In the genomic region with DNA sequence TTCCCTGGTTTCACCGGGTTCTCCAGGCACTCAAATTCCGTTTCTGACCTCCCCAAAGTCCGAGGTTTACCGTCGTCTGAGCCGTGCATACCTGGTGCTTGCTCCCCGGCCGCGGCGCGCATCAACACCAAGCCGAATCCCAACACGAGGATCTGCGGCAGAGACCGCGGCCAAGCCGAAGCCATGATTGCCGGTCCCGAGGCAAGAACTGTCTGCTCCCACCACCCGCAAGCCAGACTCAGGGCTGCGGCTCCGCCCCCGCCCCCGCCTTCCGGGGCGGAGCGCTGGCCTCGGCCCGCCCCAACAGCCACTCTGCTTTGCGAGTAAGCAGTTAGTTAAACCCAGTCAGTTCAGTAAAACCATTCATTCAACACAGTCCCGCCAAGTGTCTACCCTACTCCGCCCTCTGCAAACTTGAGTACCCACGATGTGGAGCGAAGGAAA, we compare ENCODE assay signal across 8 mouse cellular contexts. TPM values are rescaled to one million over a fixed set of nuclear protein-coding genes. Genes with fewer than 3 reads are reported as not detected.
A peak's percentile ranks its signal among the peaks of the same experiment; 100 is the strongest.
DNase-seq lines count a peak whose midpoint lies in the region; ATAC-seq and TF ChIP-seq lines count a peak whose summit lies in the region.

Tnfrsf12a (minus strand) TSS at position 233 of the 444 bp plus-strand sequence.

- peak; percentile 81 to 93 for TF ChIP-seq POLR2A in MEL (IDR thresholded peaks at IDR 0.05; ENCODE audit: control insufficient read depth in 1 of 2, insufficient read depth in 1 of 2, low read depth in 1 of 2, low read length in 2 of 2, poor library complexity in 1 of 2)

- H3K4me3 ChIP-seq in MEL (ENCODE audit: control insufficient read depth in 1 of 2, insufficient read depth in 1 of 2, low read depth in 2 of 2, low read length in 2 of 2), result peak within 1 kb of the TSS; percentile 81 to 89
- peak within 1 kb of the TSS; percentile 58 for H3K4me3 ChIP-seq in forebrain, embryonic 16.5 days (replicated peaks; ENCODE audit: low read length)

- H3K36me3 ChIP-seq in MEL (ENCODE audit: control insufficient read depth in 1 of 2, insufficient read depth in 2 of 2, low read length in 2 of 2), result peaks cover 0 to 21% of the 10 kb centered on the region in 2 experiments; a peak in 2 of 4 replicates
- no peaks in the 10 kb centered on the region for H3K36me3 ChIP-seq in forebrain, embryonic 16.5 days (ENCODE audit: control insufficient read depth, insufficient read depth)

- peaks cover 12% of the 10 kb centered on the region for H3K79me2 ChIP-seq in MEL (ENCODE audit: control insufficient read depth, insufficient read depth, low read length, poor library complexity)

- DNase-seq in MEL (ENCODE audit: low read depth, low spot score), result peak; percentile 95
- DNase-seq in cerebellum, adult 11-12 months, result peak; percentile 88
- peak; percentile 86 to 89 for DNase-seq in heart, postnatal 36 days
- DNase-seq in layer of hippocampus, adult 9-11 months, result peak; percentile 79
- DNase-seq in lung, postnatal 14 days, result peak; percentile 85
- peak; percentile 85 for DNase-seq in ovary, postnatal 36 days (ENCODE audit: low spot score)
- DNase-seq in thymus, postnatal 25 days, result peak; percentile 91

- H3K4me1 ChIP-seq in MEL (ENCODE audit: control insufficient read depth in 1 of 2, insufficient read depth in 2 of 2, low read length in 2 of 2), result peaks cover 0 to 33% of the 10 kb centered on the region in 2 experiments
- H3K4me1 ChIP-seq in forebrain, embryonic 16.5 days (replicated peaks; ENCODE audit: control insufficient read depth, insufficient read depth, low read length), result peaks cover 34% of the 10 kb centered on the region

- peak; percentile 17 to 50; a peak in 1 of 4 replicates for TF ChIP-seq EP300 in MEL (IDR thresholded peaks at IDR 0.05; ENCODE audit: low read depth in 1 of 2, low read length in 2 of 2)

- TF ChIP-seq RAD21 in MEL (IDR thresholded peaks at IDR 0.05; ENCODE audit: low read depth, low read length), result no peak

- peak within 1 kb of the TSS; percentile 90 for H3K4me2 ChIP-seq in forebrain, embryonic 16.5 days (ENCODE audit: low read length)

- H3K27ac ChIP-seq in MEL (ENCODE audit: control insufficient read depth, low read depth, low read length), result peak within 1 kb of the TSS; percentile 66
- H3K27ac ChIP-seq in forebrain, embryonic 16.5 days (ENCODE audit: low read length), result no peak within 1 kb of the TSS

- H3K9ac ChIP-seq in MEL (ENCODE audit: control insufficient read depth, low read depth, low read length, poor library complexity, severe bottlenecking), result peak within 1 kb of the TSS; percentile 86
- peak within 1 kb of the TSS; percentile 59 for H3K9ac ChIP-seq in forebrain, embryonic 16.5 days (replicated peaks; ENCODE audit: low read depth, low read length)

- H3K27me3 ChIP-seq in MEL (ENCODE audit: control insufficient read depth in 1 of 2, insufficient read depth in 2 of 2, low read length in 2 of 2), result no peaks in the 10 kb centered on the region
- peaks cover 41% of the 10 kb centered on the region for H3K27me3 ChIP-seq in forebrain, embryonic 16.5 days (replicated peaks; ENCODE audit: control insufficient read depth, insufficient read depth, low read length)

- peak; percentile 29; the same call in 1 of the 2 replicates for ATAC-seq in forebrain, embryonic 16.5 days

- TF ChIP-seq CTCF in MEL (IDR thresholded peaks at IDR 0.05 in 2 of 3, conservative IDR thresholded peaks at IDR 0.05 in 1 of 3; ENCODE audit: control insufficient read depth in 1 of 3, insufficient read depth in 1 of 3, low read depth in 2 of 3, low read length in 3 of 3, poor library complexity in 1 of 3, severe bottlenecking in 1 of 3), result no peak

- H3K9me3 ChIP-seq in MEL (replicated peaks; ENCODE audit: insufficient read depth, low read length), result no peaks in the 10 kb centered on the region
- H3K9me3 ChIP-seq in forebrain, embryonic 16.5 days (ENCODE audit: control insufficient read depth, low read length), result no peaks in the 10 kb centered on the region

- intact Hi-C loops in heart, postnatal 36 days (cut with DNase I), result loop anchor here (1.0 kb wide), 1 partner anchor 23 kb away; no protein-coding TSS in a partner anchor

- WGBS in forebrain, embryonic 16.5 days, result under 1% methylated on average over 34 of the region's 34 CpGs

TF ChIP-seq in MEL, 35 proteins besides CTCF, POLR2A, EP300 and RAD21:
- 0 out of 2 replicates have a peak, but pooled peaks have one; percentile 9 for TF ChIP-seq ELF1 (IDR thresholded peaks at IDR 0.05; ENCODE audit: low read depth, low read length)
- peak; percentile 89 for TF ChIP-seq ZMIZ1 (IDR thresholded peaks at IDR 0.05; ENCODE audit: low read depth, low read length)
- TF ChIP-seq E2F4 (IDR thresholded peaks at IDR 0.05; ENCODE audit: borderline replicate concordance, low read depth, low read length), result 0 out of 2 replicates have a peak, but pooled peaks have one; percentile 5
- TF ChIP-seq POLR2AphosphoS2 (IDR thresholded peaks at IDR 0.05; ENCODE audit: low read length), result peak; percentile 84
- TF ChIP-seq USF2 (IDR thresholded peaks at IDR 0.05; ENCODE audit: borderline replicate concordance in 1 of 2, insufficient read depth in 1 of 2, low read depth in 1 of 2, low read length in 2 of 2), result no peak
- TF ChIP-seq MAX (IDR thresholded peaks at IDR 0.05; ENCODE audit: low read length), result no peak; the same call in none of the 2 replicates
- peak; percentile 67 for TF ChIP-seq HCFC1 (IDR thresholded peaks at IDR 0.05; ENCODE audit: low read depth, low read length)
- peak; percentile 21; the same call in 1 of the 2 replicates for TF ChIP-seq RCOR1 (IDR thresholded peaks at IDR 0.05; ENCODE audit: low read depth, low read length)
- peak; percentile 90 for TF ChIP-seq NELFE (IDR thresholded peaks at IDR 0.05; ENCODE audit: low read depth, low read length)
- TF ChIP-seq POLR2AphosphoS5 (IDR thresholded peaks at IDR 0.05; ENCODE audit: borderline replicate concordance, low read depth, low read length), result peak; percentile 38; the same call in 1 of the 2 replicates
- TF ChIP-seq SIN3A (IDR thresholded peaks at IDR 0.05; ENCODE audit: low read length), result peak; percentile 61
- TF ChIP-seq KAT2A (conservative IDR thresholded peaks at IDR 0.05; ENCODE audit: low read depth, low read length), result no peak
- peak; percentile 46; the same call in 1 of the 2 replicates for TF ChIP-seq MYB (IDR thresholded peaks at IDR 0.05; ENCODE audit: low read depth, low read length)
- peak; percentile 64; the same call in 1 of the 2 replicates for TF ChIP-seq MXI1 (IDR thresholded peaks at IDR 0.05; ENCODE audit: low read depth, low read length)
- TF ChIP-seq ZC3H11A (IDR thresholded peaks at IDR 0.05; ENCODE audit: low read depth, low read length), result no peak
- 0 out of 2 replicates have a peak, but pooled peaks have one; percentile 22 for TF ChIP-seq ETS1 (IDR thresholded peaks at IDR 0.05; ENCODE audit: low read depth, low read length)
- peak; percentile 95 for TF ChIP-seq TBP (IDR thresholded peaks at IDR 0.05; ENCODE audit: low read depth, low read length)
- peak; percentile 74 for TF ChIP-seq TCF12 (IDR thresholded peaks at IDR 0.05; ENCODE audit: low read depth, low read length)
- TF ChIP-seq MAZ (IDR thresholded peaks at IDR 0.05; ENCODE audit: low read depth, low read length), result peak; percentile 53; the same call in 1 of the 2 replicates

RNA-seq across cellular contexts. Expression of gene Tnfrsf12a, which starts in this region (rescaled TPM):
- total RNA-seq in MEL (2012; rRNA removed), result 15.4 and 18.8 TPM in 2 replicates
- 10 to 100 TPM in 1 of 2 experiments, not detected in 1; 14.7 TPM for polyA plus RNA-seq in MEL (2012; ENCODE audit: insufficient read depth in 1 of 2, insufficient read length in 2 of 2, low read depth in 1 of 2, low replicate concordance in 2 of 2, missing spikeins in 1 of 2)
- 2.9 and 4.8 TPM in 2 replicates for polyA plus RNA-seq in forebrain, embryonic 16.5 days (2015; fragmentation: Nextera tagmentation; extraction: Ambion mirVana)
- 100 to 1,000 TPM in 1 of 2 experiments, 10 to 100 TPM in 1; 59.4 to 101 TPM for total RNA-seq in heart, postnatal 36 days (2021)
